Mouse (Mus musculus): ENCODE results near the gene 1700102P08Rik. TPM values are rescaled to one million over a fixed set of nuclear protein-coding genes. Genes with fewer than 3 reads are reported as not detected.

The 1700102P08Rik gene
- total RNA-seq (2021), result 0.74 and 1.4 TPM in 2 replicates
- long read RNA-seq, experiment 1, partial matches to known transcripts, result 0 of 1 reads
- long read RNA-seq, experiment 1, other reads (novel, unspliced or antisense), result 1 of 1 reads
- long read RNA-seq, experiment 2, result 0 reads

DNA sequence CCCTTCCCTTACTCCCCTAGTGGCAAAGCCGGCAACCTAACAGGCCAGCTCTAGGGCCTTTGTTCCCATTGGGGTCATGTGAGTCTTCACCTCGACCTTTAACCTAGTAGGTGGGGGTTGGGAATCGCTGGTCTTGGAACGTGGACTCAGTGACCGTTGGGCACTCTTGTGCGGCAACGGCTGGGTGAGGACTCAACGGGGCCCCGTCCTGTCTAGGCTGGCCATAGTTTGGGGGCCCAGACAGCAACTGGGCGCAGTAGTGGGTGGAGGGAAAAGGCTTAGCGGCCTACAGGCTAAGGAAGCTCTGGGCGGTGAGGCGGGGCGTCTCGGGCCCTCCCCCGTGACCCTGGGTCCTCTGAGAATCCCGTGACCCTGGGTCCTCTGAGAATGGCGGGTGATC, at the start of gene 1700102P08Rik:
Gene 1700102P08Rik, plus strand, starts transcription at position 130 of the 400 bp plus-strand sequence.
- DNase-seq, result peak; percentile 16

DNA sequence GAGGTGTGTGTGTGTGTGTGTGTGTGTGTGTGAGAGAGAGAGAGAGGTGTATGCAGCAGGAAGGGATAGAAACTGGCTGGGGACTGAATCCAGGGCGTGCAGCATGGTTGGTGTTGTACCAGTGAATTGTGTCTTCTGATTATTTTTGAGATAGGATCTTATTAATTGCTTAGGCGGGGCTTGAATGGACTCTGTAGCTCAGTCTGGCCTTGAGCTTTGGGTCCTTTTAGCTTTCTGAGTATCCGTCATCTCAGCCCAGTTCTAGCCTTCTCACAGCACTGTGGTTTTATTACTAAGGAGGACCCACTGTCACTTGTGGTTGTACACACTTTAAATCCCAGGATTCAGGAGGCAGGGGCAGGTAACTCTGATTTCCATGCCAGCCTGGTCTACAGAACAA, 49.3 kb upstream of the 1700102P08Rik start:
- no peak for DNase-seq

DNA sequence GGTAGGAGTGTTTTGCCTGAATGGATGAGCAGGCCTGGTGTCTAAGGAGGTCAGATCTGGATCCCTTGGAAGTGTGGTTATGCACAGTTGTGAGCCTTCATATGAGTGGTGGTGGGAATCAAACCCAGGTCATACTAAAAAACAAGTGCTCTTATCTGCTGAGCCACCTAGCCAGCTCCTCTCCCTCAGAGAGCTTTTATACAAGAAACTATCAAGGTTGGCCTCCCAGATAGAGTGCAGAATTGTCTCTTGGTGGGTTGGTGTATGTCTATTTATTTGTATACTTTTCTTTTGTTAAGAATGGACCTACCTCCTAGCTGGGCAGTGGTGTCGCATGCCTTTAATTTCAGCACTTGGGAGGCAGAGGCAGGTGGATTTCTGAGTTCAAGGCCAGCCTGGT, 48.8 kb upstream of the 1700102P08Rik start:
- DNase-seq, result no peak

DNA sequence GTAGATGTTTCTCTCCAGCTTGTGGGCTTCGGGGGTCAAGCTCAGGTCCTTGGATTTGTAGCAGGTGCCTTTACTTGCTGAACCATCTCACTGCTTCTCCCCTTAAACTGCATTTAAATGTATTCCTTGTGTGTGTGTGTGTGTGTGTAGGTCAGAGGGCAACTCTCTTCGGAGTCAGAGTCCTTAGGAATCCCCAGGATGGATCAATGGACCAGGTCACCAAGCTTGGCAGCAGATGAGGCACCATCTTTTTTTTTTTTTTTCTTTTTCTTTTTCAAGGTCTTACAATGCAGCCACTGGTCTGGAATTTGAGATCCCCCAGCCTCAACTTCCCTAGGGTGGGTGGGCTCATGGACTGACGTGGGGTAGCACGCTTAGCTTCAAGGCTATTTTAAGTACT, 48.1 kb upstream of the 1700102P08Rik start:
- no peak for DNase-seq

DNA sequence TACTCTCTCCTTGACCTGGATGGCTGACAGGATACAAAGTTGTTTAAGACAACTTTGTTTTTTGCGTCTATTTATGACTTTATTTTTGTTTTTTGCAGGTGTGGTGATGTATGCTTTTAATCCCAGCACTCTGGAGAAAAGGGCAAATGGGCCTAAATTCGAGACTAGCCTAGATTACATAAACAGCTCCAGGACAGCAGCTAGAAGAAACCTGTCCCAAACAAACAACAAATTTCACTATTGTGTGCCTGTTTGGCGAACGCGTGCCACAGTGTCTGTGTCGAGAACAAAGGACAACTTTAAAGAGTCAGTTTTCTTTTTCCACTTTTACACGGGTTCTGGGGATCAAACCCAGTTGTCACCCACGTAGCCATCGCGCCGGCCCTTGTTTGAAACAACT, 45.6 kb upstream of the 1700102P08Rik start:
- no peak for DNase-seq

DNA sequence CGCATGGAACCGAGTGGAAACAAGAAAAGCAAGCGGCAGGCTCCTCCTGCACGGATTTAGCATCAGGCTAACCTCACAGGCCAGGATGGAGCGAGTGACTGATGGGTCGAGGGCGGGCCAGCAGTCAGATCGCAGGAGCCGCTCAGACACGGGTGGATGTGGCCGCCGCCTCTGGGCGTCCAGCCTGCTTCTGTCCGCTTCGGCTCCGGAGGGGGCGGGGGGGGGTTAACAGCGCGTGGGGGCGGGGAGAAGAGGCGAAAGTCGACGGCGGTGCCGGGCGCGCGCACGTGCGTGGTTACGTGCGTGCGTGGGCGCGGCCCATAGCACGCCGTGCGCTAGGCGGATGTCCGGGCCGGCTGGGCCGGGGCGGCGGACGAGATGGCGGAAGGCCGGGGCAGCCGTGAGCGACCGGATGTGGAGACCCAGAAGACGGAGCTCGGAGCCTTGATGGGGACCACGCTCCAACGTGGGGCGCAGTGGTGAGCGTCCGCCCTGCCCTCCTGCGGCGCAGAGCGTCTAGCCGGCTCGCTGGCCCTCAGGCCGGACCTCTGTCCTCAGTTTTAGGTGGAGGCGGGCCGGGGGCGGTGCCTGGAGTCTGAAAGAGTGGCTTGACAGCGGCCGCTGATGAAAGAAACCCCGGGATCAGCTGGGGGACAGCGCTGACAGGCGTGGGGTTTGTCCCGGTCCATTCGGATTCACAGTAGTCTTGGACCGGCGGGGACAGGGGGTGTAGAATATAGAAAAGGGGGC, 44.9 kb upstream of the 1700102P08Rik start, which contains the start of gene Usp4:
Gene Usp4, plus strand, starts transcription at position 314 of the 750 bp plus-strand sequence.
- peak; percentile 95 for DNase-seq

DNA sequence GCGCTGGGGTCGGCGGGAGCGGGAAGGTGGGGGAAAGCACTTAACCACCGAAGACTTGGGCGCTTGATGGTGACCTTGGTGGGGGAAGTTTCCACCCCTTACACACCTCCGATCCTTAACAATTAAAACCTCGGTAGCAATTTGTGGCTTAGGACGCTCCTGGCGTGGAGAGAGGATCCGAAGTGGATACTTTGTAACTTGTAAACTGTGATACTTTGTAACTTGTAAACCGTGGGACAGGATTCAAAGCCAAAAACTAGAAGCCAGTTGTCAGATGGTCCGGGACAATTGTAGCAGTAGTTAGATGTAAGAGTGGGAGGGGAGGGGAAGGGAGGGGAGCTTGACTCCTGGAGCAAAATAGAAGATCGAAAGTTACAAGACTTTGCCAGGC, 44.3 kb upstream of the 1700102P08Rik start:
- no peak for DNase-seq

DNA sequence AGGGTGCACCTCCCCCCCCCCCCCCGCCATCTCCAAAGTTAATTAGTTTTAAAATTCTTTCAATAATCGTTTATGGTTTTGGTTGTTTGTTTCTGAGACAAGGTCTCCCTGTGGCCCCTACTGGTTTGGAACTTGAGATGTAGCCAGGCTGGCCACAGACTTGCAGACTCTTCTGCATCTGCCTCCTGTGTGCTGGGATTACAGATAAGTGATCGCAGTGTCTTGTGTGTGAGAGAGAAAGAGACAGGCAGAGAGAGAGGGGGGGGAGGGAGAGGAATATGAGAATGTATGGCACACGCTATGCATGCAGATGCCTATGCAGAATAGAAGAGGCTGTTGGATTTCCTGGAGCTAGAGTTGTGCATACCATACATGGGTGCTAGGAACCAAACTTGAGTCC, 42.9 kb upstream of the 1700102P08Rik start:
- no peak for DNase-seq

DNA sequence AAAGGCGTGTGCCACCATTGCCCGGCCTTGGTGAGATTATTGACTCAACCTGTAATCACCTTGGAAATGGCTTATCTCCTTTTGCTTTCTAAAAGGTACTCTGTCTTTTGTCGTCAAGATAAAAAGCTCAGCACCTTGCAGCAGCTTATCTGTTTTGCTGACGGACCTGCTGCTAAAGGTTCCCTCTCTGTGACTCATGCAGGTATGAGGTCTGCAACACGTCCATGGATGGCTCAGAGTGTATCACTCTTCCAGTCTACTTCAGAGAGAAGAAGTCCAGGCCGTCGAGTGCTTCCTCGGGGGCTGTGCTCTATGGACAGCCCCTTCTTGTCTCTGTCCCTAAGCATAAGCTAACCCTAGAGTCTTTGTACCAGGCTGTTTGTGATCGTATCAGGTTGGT, 14.4 kb upstream of the 1700102P08Rik start:
- no peak for DNase-seq

DNA sequence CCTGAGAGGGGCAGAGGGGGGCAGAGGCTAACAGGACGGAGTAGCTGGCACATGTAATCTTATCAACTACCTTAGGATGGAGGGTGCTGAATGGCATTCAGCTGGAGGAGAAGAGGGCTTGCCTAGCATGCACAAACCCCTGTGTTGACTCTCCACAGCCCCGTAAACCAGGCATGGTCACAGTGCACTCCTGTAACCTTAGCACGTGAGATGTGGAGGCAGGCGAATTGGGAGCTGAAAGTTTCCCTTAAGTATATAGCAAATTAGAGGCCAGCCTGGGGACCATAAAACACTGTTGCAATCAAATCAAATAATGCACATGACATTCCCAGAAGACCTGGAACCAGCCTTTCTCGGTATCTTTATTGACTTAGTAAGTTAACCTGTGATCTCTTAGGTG, 13.9 kb upstream of the 1700102P08Rik start:
- DNase-seq, result no peak

DNA sequence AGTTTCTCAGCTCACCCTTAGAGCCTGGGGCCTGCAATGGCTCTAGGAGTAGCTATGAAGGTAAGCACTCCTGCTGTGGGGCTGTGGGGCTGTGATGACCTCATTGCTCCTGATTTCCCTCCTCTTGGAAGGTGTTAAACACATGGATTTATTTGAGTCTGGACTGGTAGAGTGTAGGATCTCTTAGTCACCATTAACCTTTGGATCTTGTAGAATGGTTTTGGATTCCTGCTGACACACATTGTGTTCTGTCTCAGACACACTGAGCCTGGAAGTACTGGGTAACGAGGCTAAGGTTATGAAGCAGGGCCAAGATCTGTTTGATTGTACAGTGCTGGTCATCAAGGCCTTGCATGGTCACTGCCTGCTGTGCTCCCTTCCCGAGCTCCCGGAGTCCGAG, 13.3 kb upstream of the 1700102P08Rik start:
- no peak for DNase-seq

DNA sequence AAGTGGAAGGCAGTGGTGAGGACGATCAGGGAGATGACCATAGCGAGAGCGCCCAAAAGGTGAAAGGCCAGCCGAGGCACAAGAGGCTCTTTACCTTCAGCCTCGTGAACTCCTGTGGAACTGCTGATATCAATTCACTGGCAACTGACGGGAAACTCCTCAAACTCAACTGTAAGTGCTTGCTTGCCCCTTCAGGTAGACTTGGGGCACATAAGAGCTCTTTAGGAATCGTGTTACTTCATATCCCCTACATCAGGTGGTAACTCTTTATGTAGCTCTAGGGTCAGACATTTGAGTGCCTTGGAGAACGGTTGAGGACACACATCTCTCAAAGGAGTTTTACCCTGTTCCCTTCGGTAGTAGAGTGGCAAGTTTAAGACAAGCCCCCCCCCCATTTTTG, 11.2 kb upstream of the 1700102P08Rik start:
- DNase-seq, result no peak

DNA sequence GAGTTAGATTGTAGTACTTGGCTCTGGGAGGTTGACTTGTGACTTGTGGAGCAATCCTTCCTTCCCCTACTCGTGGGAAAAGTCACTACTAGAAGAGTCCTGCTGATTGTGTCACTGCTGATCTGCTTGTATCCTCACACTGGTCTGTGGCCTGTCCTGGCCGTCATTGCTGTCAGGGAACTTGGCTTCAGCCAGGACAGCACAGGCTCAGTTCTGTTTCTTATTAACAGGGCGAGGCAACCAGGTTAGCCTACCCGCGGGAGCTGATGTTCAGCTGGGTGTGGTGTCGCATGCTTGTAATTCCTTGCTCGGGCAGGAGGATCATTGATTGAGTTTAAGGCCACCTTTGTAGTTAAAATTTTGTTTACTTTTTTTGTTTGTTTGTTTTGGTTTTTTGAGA, 7.6 kb upstream of the 1700102P08Rik start:
- DNase-seq, result no peak

DNA sequence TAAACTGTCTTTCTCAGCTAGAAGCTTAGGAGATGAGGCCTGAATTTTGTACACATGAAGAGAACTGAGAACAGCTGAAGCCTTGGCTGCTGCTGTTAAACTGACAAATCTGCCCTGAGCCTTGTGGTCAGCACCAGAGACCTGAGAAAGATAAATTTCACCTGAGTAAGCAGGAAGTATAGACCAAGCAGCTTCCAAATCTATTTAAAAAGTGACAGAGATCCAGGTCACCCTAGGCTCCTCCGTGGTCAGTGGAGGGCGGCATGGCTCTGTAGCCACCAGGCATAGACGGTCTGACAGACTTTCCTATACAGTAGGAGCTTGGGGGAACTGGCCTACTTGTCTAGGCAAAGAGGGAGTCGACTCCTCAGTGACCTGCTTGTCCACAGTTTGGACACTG, 5.8 kb upstream of the 1700102P08Rik start:
- no peak for DNase-seq

DNA sequence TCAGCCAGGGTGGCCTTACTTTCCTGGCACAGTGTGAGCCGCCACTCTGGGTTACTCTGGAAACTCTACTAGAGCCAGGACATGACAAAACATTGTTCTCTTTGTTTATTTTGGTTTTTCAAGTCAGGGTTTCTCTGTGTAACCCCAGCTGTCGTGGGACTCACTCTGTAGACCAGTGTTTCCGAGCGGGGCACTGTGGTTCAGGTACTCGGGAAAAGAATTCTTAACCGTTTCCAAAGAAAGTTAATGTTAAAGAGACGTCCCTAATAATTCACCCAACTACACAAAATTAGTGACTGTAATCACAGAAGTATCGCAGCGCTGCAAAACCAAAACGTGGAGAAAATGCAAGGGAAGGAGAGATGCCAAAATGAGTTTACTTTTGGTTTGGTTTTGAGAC, 4.0 kb upstream of the 1700102P08Rik start:
- DNase-seq, result no peak

DNA sequence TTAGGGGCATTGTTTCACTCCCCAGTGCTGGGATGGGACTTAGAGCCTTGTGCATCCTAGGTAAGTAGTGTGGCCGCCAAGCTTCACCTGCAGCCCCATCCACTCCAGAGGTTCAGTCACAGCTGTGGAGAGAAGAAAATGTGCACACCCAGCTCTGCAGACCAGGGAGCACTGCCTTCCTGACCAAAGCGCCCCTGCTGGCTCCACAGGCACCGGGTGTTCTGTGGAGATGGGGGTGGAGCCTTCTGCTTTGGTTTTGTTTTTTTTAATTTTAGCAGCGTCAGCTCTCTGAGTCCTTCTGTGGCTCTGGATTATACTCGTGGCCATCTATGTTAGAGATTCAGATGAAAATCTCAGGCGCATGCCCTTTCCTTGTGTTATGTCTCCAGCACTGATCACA, 3.4 kb upstream of the 1700102P08Rik start:
- DNase-seq, result no peak

DNA sequence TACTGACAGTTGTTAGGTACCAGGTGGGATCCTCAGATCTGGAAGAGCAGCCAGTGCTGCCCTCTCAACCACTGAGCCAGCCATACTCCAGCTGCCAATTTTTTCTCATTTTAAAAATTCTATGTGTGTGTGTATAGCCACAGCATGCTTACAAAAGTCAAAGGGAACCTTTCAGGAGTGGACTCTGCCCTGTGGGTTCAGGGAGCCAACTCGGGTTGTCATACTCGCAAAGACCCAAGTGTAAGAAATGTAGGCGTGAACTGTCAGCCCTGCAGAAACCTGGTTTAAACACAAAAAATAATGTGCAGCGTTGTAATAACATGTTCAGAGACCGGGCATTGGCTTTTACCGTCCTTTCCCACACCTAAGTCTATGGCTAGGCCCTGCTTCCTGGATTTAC, 1.6 kb downstream of the 1700102P08Rik start:
- DNase-seq, result no peak

DNA sequence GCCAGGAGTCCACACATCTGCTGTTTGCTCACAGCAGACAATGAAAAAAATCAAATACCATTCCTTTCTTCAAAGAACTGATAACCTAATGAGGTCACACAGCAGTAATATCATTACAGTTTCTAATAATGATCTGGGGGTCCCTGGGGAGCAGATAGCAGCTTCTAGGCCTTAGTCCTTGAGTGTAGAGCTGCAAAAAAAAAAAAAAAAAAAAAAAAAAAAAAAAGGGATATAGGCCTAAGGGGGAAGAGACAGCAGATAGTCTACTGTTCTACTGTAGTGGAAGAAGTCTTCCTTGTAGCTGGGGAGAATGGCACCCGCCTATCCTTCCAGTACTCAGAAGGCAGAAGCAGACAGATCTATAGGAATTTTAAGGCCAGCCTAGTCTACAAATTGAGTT, 2.8 kb downstream of the 1700102P08Rik start:
- no peak for DNase-seq

DNA sequence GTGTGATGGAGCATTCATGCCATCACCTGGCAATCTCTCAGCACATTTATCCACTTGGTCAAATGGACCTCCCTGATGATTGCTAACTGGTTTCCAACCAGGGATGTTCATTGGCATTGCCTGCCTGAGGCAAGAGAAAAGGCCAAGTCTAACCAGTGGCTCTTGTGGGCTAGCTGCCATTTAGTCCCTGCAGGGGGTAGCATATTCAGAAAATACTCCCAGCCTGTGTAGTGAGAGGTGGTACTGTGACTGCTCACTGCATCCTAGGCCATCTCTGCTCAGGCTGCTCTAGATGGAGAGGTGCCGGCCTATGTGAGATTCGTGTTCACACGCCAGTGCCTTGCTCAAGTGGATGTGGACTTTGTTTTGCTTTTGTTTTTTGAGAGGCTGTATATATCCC, 5.7 kb downstream of the 1700102P08Rik start:
- no peak for DNase-seq

DNA sequence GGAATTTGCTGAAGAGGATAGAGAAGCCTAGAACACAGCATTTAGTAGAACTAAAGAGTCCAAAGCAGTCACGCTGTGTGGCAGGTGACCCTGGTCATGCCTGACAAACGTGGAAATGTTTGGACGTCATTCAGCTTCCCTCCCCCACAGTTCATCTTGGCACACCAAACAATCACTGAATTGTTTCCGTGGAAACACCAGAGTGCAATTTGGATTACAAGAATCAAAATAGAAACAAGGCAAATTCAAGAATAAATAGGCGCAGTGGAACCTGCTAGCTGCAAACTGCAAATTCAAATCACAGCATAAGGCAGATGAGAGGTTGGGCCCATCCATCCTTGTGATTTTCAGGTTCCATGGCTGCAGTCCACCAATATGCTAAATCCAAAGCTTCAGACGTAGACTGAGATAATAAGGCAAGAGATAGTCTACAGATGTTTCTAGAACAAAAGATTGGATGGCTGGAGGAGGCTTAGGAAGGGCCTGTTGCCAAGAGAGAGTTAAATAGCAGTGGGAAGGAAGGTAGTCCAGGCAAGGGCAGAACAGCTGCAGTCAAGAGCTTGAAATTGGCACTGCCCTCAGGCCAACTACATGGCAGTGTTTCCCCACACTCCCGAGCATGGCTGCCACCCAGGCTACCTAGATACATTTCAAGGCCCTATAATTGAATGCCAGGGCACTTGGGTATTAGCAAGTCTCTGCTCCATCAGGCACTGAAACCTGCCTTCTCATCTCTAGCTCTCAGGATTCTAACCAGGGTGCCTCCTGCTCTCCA, 8.8 kb downstream of the 1700102P08Rik start:
- DNase-seq, result peak; percentile 59

DNA sequence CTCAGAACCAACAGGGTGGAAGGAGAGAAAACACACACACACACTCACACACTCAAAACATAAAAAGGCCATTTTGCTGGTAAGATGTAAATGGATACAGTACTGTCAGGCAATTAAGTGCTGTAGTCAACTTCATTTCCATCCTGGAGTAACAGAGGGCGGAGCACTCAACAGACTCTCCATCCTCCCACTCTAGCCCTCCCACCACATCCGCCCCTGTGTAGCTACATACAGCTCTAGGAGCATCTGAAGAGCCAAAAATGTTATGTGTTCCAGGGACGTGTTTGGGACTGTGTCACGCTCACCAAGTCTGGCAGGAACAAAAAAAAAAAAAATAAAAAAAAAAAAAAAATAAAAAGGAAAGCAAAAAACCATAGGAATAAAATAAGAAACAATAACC, 10.5 kb downstream of the 1700102P08Rik start:
- DNase-seq, result no peak

DNA sequence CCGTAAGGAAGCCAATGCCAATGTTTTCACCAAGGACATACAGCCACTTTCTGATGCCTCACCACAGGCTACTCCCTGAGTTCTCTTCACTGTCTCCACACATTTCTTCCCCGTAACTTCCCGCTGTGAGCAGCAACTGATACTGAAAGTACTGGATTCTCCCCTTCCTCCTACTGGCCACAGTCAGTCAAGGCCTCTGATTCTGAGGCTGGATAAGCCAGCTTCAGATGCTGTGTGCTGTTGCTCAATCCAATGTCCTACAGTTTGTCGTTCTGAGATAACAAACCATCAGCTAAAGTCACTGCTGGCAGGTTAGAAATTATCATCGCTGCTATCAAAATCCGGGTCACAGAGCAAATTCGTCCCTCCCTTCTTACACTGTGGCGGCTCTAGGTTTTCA, 11.8 kb downstream of the 1700102P08Rik start:
- DNase-seq, result peak; percentile 36

DNA sequence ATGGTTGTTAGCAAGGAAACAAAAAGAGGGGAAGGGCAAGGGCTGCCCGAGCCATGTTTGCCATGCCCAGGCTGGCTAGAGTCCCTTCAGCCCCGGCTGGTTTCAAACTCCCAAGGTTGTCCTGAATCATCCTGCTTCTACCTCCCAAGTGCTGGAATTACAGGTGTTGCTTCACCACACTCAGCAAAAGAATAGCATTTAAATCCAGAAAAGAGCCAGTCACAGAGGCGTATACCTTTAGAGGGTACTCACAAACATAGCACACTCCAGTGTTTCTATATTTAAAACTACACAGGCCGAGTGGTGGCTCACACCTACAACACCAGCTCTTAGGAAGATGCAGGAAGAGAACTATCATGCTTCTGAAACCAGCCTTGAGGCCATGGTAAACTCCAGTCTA, 16.9 kb downstream of the 1700102P08Rik start:
- DNase-seq, result no peak
